Mouse (Mus musculus) myocyte (in vitro differentiated cells): ENCODE data around the gene Tmem230.

Source experiments
- CEBPB ChIP-seq: IDR thresholded peaks from 2 replicates; pipeline ENCODE4 v1.6.1; 2011; ENCODE audit warnings: mild to moderate bottlenecking, moderate library complexity; ENCODE audit not compliant: poor library complexity, insufficient read depth, severe bottlenecking
- E2F4 ChIP-seq: IDR thresholded peaks from one replicate; pipeline ENCODE4 v1.6.1; 2011; ENCODE audit warnings: mild to moderate bottlenecking, control low read depth, moderate library complexity; ENCODE audit not compliant: insufficient read depth
- MAX ChIP-seq: IDR thresholded peaks from one replicate; pipeline ENCODE4 v1.6.1; 2011; ENCODE audit warnings: low read depth, mild to moderate bottlenecking, control low read depth
- MYOD1 ChIP-seq, 3 experiments: IDR thresholded peaks; one replicate each; pipeline ENCODE4 v1.6.1; 2011; ENCODE audit warnings: control low read depth in 2 of 3, low read depth in 2 of 3, mild to moderate bottlenecking in 2 of 3, moderate library complexity in 1 of 3; ENCODE audit not compliant: insufficient read length in 2 of 3, control insufficient read depth in 1 of 3
- MYOG ChIP-seq, 3 experiments: IDR thresholded peaks; one replicate each; pipeline ENCODE4 v1.6.1; 2011; ENCODE audit warnings: control low read depth in 2 of 3, low read depth in 2 of 3, mild to moderate bottlenecking in 2 of 3; ENCODE audit not compliant: insufficient read length in 2 of 3, control insufficient read depth in 1 of 3, insufficient read depth in 1 of 3
- POLR2A ChIP-seq: IDR thresholded peaks from one replicate; pipeline ENCODE4 v1.6.1; 2011; ENCODE audit warnings: low read depth, mild to moderate bottlenecking, control low read depth, moderate library complexity; ENCODE audit not compliant: insufficient read length
- POLR2AphosphoS2 ChIP-seq: IDR thresholded peaks from one replicate; pipeline ENCODE4 v1.6.1; 2011; ENCODE audit warnings: low read depth, control low read depth; ENCODE audit not compliant: insufficient read length
- REST ChIP-seq: IDR thresholded peaks from one replicate; pipeline ENCODE4 v1.6.1; 2011; ENCODE audit warnings: mild to moderate bottlenecking, control low read depth, moderate library complexity; ENCODE audit not compliant: insufficient read depth, insufficient read length
- SRF ChIP-seq: IDR thresholded peaks from one replicate; pipeline ENCODE4 v1.6.1; 2011; ENCODE audit warnings: low read depth; ENCODE audit not compliant: control insufficient read depth, insufficient read length
- TCF12 ChIP-seq: IDR thresholded peaks from one replicate; pipeline ENCODE4 v1.6.1; 2011; ENCODE audit warnings: mild to moderate bottlenecking, control low read depth; ENCODE audit not compliant: poor library complexity, insufficient read depth, severe bottlenecking
- TCF3 ChIP-seq: IDR thresholded peaks from one replicate; pipeline ENCODE4 v1.6.1; 2011; ENCODE audit warnings: low read depth, control low read depth; ENCODE audit not compliant: insufficient read length
- USF1 ChIP-seq: IDR thresholded peaks from one replicate; pipeline ENCODE4 v1.6.1; 2011; ENCODE audit warnings: low read depth, mild to moderate bottlenecking, control low read depth, moderate library complexity

GRCm38 (mm10) chr2:132251911-132252310, 4.3 kb upstream of the Tmem230 start:
- TF ChIP-seq TCF12: no peak
- TF ChIP-seq POLR2A: no peak
- no peak for TF ChIP-seq USF1
- no peak for TF ChIP-seq E2F4
- no peak for TF ChIP-seq SRF
- TF ChIP-seq MAX: no peak
- TF ChIP-seq MYOG (IDR thresholded peaks at IDR 0.05; ENCODE audit: control insufficient read depth in 1 of 3, insufficient read depth in 1 of 3, insufficient read length in 2 of 3, low read depth in 2 of 3): no peak
- no peak for TF ChIP-seq REST
- no peak for TF ChIP-seq CEBPB
- TF ChIP-seq POLR2AphosphoS2: no peak
- TF ChIP-seq TCF3: no peak
- TF ChIP-seq MYOD1 (IDR thresholded peaks at IDR 0.05; ENCODE audit: control insufficient read depth in 1 of 3, insufficient read length in 2 of 3, low read depth in 2 of 3): no peak
